Mouse (Mus musculus): ENCODE data around the gene Nmrk2.

DNA sequence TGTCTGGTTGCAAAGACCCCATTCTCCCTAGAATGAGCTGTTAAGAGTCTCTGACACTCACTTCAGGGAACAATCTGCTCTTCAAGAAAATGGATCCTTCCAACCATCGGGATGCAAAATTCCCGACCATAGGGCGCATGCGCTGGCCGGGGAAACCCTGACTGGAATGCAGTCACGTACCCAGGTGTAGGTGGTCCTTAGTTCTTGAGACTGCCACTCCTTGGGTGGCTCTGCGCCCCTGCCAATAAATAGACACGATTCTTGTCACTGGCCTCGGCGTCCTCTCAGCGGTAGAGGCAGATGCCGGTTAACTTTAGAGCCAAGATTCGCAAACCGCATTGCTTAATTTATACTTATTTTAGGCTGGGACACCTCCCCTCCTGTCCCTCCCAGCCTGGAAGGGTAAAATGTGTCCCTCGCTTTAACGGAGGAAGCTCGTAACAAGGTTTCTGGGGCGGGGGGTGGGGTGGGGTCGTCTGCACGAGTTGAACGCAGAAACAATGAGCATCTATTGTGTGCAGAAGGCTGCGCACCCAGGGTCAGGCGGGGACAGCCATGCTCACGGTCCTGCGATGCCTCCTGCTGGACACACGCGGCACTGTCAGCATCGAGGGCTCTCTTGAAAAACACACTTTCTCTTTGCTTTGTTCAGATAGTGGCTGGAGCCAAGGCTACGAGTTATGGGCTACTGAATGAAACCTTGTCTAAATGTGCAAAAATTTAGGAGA, 27.1 kb downstream of the Nmrk2 start:
- no peak for TF ChIP-seq POLR2A (IDR thresholded peaks at IDR 0.05; ENCODE audit: extremely low read depth, insufficient read depth, low read length)
- TF ChIP-seq CTCF (IDR thresholded peaks at IDR 0.05; ENCODE audit: low read depth, low read length) = peak; percentile 99
